Mouse (Mus musculus): ENCODE data around the gene Exoc1.

Exoc1 gene

DNA sequence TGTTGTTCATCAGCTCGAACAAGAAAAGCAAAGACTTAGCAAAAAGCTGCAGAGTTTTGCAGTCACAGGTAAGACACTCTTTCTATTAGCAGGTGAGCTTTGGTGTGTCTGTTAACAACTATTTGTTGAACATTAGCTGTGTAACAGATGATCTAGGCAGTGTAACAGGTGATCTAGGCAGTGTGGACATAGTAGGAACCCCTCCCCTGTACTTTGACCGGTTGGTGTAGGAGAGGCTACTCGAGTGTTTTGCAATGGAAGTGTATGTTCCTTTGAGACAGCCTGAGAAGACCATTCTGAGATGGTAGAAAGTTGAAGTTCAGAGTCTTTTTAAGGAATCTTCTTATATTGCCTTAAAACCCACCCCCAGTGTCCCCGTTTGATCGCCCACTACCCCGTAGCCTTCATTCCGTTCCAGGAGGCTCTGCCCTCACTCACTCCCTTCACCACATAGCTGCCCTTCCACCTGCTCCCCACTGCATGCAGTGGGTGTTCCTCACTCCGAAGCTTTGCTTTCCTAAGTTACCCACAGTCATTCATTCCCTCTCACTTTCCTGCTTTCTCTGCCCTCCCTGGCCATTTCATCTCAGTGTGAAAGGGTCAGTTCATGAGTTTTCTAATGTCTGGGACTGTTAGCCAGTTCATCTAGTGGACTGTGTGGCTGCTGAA, 80.7 kb downstream of the Exoc1 start:
- no peak for DNase-seq (ENCODE audit: low spot score in 2 of 2)

DNA sequence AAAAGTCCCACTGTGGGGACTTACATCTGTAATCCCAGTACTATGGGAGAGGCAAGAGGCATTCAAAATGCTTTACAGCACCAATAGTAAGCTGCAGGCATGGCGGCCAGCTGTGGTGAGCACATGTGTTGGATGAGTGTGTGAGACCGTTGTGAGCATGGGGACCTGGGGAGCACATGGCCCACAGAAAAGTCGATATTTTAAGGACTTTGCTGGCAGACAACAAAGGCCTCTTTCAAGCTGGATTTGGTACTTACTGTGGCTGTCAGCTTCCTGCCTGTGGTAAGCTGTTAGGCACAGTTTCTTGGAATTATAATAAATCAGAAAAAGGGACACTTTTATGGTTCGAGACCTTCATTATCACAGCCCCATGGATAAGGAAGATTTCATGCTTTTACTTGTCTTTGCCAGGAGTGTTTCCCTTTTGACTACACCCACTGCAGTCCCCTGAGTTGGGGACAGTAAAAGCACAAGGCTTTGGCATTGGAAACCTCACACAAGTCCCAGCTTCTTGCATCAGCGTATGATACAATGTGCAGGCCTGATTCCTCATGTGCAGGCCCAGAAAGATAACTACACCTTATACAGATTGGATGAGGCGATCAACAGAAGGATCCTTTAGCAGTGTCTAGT, 83.9 kb downstream of the Exoc1 start:
- no peak for DNase-seq (ENCODE audit: low spot score in 2 of 2)

DNA sequence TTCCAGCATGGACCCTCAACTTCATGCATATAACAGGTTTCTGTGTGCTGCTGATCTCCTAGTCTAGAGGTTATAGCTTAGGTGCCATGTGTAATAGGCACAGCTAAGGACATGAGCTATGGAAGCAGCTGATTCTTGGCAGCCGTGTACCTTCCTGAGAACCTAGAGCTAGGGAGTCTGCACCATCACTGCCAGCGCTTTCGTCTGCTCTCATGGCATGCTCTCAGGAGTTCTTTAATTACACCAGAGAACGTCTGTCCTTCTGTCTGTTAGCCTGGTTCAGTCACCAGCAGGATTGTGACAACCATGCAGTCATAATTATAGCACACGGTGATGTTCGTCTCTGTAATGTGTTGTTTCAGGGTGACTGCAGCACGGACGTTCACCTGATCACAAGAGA, 86.2 kb downstream of the Exoc1 start:
- no peak for DNase-seq (ENCODE audit: low spot score in 2 of 2)

DNA sequence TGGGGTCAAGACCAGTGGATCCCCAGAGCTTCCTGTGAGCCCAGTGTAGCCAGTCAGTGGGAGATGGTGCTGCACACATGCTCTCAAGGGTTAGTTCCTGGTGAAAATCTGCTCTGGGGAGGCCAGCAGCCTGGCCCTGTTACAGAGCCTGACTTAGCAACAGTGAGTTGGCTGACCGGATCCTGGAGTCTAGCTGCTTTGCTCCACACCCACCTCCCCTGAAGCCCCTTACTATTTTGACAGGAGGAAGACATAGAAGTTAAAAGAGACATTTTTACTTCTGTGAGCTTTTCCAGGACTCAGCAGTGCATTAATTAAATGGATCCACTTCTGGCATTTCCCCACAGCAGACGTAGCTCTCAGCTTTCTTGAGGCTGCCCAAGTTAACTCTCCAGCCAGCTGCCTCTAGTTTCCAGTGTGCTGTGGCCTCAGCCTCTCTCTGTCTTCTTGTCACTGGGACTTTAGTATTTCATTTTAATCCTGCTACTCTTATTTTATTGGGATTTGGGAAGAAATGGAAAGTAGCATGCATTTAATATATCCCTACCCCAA, 87.2 kb downstream of the Exoc1 start:
- no peak for DNase-seq (ENCODE audit: low spot score in 2 of 2)

DNA sequence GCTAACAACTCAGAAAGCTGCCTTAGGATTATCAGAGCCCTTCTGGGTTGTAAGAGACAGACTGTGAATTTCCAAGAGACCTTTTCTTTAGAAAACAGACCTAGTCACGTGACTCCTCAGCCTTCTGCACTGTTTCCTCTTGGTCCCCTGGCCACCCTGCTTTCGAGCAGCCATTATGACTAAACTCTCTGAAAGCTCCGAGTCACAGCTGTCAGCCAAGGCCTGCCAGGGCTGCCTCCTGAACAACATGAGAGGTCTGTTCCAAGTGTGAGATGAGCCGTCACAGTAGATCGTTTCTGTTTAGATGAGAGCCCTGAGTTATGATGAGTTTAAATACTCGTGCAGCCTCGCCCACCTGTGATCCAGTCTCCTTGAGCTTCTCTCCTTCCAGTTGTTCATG, 89.6 kb downstream of the Exoc1 start:
- DNase-seq (ENCODE audit: low spot score in 2 of 2), result no peak
